Mouse (Mus musculus): Measurements from ENCODE around the gene Gcsh.
A peak's percentile ranks its signal among the peaks of the same experiment; 100 is the strongest.

Gcsh gene

GRCm38 (mm10) chr8:116993095-116993867, at the start of gene Gcsh:
Gcsh (minus strand) TSS chr8:116993537.
- peak; percentile 95 for DNase-seq (ENCODE audit: low read depth)

- DNase-seq (ENCODE audit: low read depth): no peak
Measured at GRCm38 (mm10) chr8:117039843-117040242, 46.5 kb upstream of the Gcsh start.

- DNase-seq (ENCODE audit: low read depth): no peak
Measured at GRCm38 (mm10) chr8:117037374-117037935, 44.1 kb upstream of the Gcsh start.

- DNase-seq (ENCODE audit: low read depth): peak; percentile 35
Measured at GRCm38 (mm10) chr8:117033393-117033792, 40.1 kb upstream of the Gcsh start.

- no peak for DNase-seq (ENCODE audit: low read depth)
Measured at GRCm38 (mm10) chr8:117032609-117033008, 39.3 kb upstream of the Gcsh start.

GRCm38 (mm10) chr8:117031476-117031875, 38.1 kb upstream of the Gcsh start:
- DNase-seq (ENCODE audit: low read depth): no peak

- no peak for DNase-seq (ENCODE audit: low read depth)
Measured at GRCm38 (mm10) chr8:117028686-117029085, 35.3 kb upstream of the Gcsh start.

- DNase-seq (ENCODE audit: low read depth): no peak
Measured at GRCm38 (mm10) chr8:117027601-117028000, 34.3 kb upstream of the Gcsh start.

GRCm38 (mm10) chr8:117022297-117022993, 29.1 kb upstream of the Gcsh start:
- DNase-seq (ENCODE audit: low read depth): no peak

GRCm38 (mm10) chr8:117019323-117020275, 26.3 kb upstream of the Gcsh start:
- no peak for DNase-seq (ENCODE audit: low read depth)

GRCm38 (mm10) chr8:117017896-117018295, 24.6 kb upstream of the Gcsh start:
- DNase-seq (ENCODE audit: low read depth): no peak

GRCm38 (mm10) chr8:117017006-117017405, 23.7 kb upstream of the Gcsh start:
- no peak for DNase-seq (ENCODE audit: low read depth)

GRCm38 (mm10) chr8:117015670-117016069, 22.3 kb upstream of the Gcsh start:
- no peak for DNase-seq (ENCODE audit: low read depth)

- no peak for DNase-seq (ENCODE audit: low read depth)
Measured at GRCm38 (mm10) chr8:117011366-117011765, 18.0 kb upstream of the Gcsh start.

GRCm38 (mm10) chr8:116994016-116994716, 829 bp upstream of the Gcsh start:
- DNase-seq (ENCODE audit: low read depth): no peak

- no peak for DNase-seq (ENCODE audit: low read depth)
Measured at GRCm38 (mm10) chr8:116992176-116992971, 963 bp downstream of the Gcsh start.

GRCm38 (mm10) chr8:116991241-116991640, 2.1 kb downstream of the Gcsh start:
- DNase-seq (ENCODE audit: low read depth): no peak

GRCm38 (mm10) chr8:116989842-116990241, 3.5 kb downstream of the Gcsh start:
- DNase-seq (ENCODE audit: low read depth): no peak

- peak; percentile 70 for DNase-seq (ENCODE audit: low read depth)
Measured at GRCm38 (mm10) chr8:116980117-116980516, 13.2 kb downstream of the Gcsh start.

GRCm38 (mm10) chr8:116978631-116979256, 14.6 kb downstream of the Gcsh start, which contains the start of gene 1700030J22Rik:
1700030J22Rik (minus strand) TSS chr8:116978959.
- peak; percentile 97 for DNase-seq (ENCODE audit: low read depth)
